Comparison of ENCODE assay signal across 12 mouse cellular contexts in genomic region chr3:39313563-39313962, GRCm38 (mm10).
"Had no signal": no experiment of that assay in that cellular context is flagged by ENCODE, and none has a peak within 500 bp of the region (broad histone marks: within the 10 kb centered on the region; RNA-seq: fewer than 3 reads in every experiment).

No protein-coding gene starts in this region.

- DNase-seq: gastrocnemius, postnatal 14 days; gastrocnemius, postnatal 36 days; heart, adult 2 months; heart, postnatal 14 days; heart, postnatal 36 days; kidney, adult 18-20 months; kidney, adult 8-10 months; kidney, postnatal 10 days; kidney, postnatal 25 days; kidney, postnatal 4 days; liver; liver, embryonic 13.5 days had no signal
